Mouse (Mus musculus) yolk sac, embryonic 10.5 days (tissue): ENCODE measurements around the gene Tnrc6b.
A peak's percentile ranks its signal among the peaks of the same experiment; 100 is the strongest.
"Not testable (repeated sequence)": the region's sequence is repeated elsewhere in the genome, so short reads cannot be mapped to it uniquely, and the experiment has no call there.

Experiments used
- DNase-seq: peaks from one replicate; pipeline ENCODE4 v3.0.0-alpha.2; 2017; ENCODE audit warnings: low spot score

Tnrc6b gene

GRCm38 (mm10) chr15:80702910-80703309 lies 8.2 kb upstream of the Tnrc6b start:
- DNase-seq, result no peak

- DNase-seq, result no peak
These were observed 7.6 kb upstream of the Tnrc6b start for GRCm38 (mm10) chr15:80703495-80703894.

- peak; percentile 88 for DNase-seq
These were observed 6.8 kb upstream of the Tnrc6b start for GRCm38 (mm10) chr15:80704267-80704666.

- peak; percentile 76 for DNase-seq
These were observed 5.1 kb upstream of the Tnrc6b start for GRCm38 (mm10) chr15:80705828-80706549.

- DNase-seq, result no peak
These were observed 4.5 kb upstream of the Tnrc6b start for GRCm38 (mm10) chr15:80706596-80706995.

GRCm38 (mm10) chr15:80707088-80707487 lies 4.0 kb upstream of the Tnrc6b start:
- DNase-seq, result no peak

GRCm38 (mm10) chr15:80709593-80709992 lies 1.5 kb upstream of the Tnrc6b start:
- DNase-seq, result no peak

GRCm38 (mm10) chr15:80710257-80710607 lies 881 bp upstream of the Tnrc6b start:
- DNase-seq, result no peak

GRCm38 (mm10) chr15:80711401-80712151 lies 463 bp downstream of the Tnrc6b start:
- DNase-seq, result peak; percentile 19

- DNase-seq, result no peak
These were observed 3.2 kb downstream of the Tnrc6b start for GRCm38 (mm10) chr15:80714299-80714698.

- DNase-seq, result no peak
These were observed 5.6 kb downstream of the Tnrc6b start for GRCm38 (mm10) chr15:80716631-80717135.

- DNase-seq, result no peak
These were observed 6.3 kb downstream of the Tnrc6b start for GRCm38 (mm10) chr15:80717431-80717830.

- peak; percentile 36 for DNase-seq
These were observed 9.1 kb downstream of the Tnrc6b start for GRCm38 (mm10) chr15:80720249-80720648.

- no peak for DNase-seq
These were observed 10.7 kb downstream of the Tnrc6b start for GRCm38 (mm10) chr15:80721861-80722260.

- no peak for DNase-seq
These were observed 11.3 kb downstream of the Tnrc6b start for GRCm38 (mm10) chr15:80722366-80722765.

- DNase-seq, result no peak
These were observed 18.4 kb downstream of the Tnrc6b start for GRCm38 (mm10) chr15:80729477-80729876.

- no peak for DNase-seq
These were observed 19.9 kb downstream of the Tnrc6b start for GRCm38 (mm10) chr15:80731043-80731442.

GRCm38 (mm10) chr15:80731511-80731910 lies 20.4 kb downstream of the Tnrc6b start:
- DNase-seq, result no peak

- no peak for DNase-seq
These were observed 21.3 kb downstream of the Tnrc6b start for GRCm38 (mm10) chr15:80732266-80733030.

- DNase-seq, result no peak
These were observed 24.2 kb downstream of the Tnrc6b start for GRCm38 (mm10) chr15:80735300-80735699.

GRCm38 (mm10) chr15:80735708-80736107 lies 24.6 kb downstream of the Tnrc6b start:
- not testable (repeated sequence) for DNase-seq

GRCm38 (mm10) chr15:80736553-80736952 lies 25.4 kb downstream of the Tnrc6b start:
- no peak for DNase-seq

- DNase-seq, result no peak
These were observed 27.1 kb downstream of the Tnrc6b start for GRCm38 (mm10) chr15:80738244-80738643.
